Comparison of ENCODE assay signal across 8 mouse cellular contexts in the genomic region with DNA sequence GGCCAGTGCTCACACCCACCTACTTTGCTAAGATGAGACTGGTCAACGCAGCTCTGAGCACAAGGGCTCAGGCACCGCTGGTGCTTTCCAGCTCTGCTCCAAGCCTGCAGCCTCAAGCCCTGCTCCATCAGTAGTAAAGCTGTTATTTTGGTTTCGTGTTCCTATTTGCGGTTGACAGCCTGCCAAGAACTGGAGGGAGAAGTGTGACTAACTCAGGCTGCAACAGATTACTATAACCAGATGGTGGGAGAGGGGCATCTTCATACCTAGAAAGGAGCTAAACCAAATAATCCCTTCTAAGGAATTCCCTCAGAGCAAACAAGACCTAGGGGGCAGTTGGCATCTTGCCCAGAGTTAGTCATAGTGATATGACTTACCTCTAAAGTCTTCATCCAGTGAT.
DNase-seq lines count a peak whose midpoint lies in the region; ATAC-seq and TF ChIP-seq lines count a peak whose summit lies in the region.

No protein-coding gene starts in this region.

- DNase-seq in hindbrain, embryonic 10.5 days (ENCODE audit: low spot score), result no peak
- peak; percentile 66 to 78 for DNase-seq in cerebellum, postnatal 10 days
- peak; percentile 30 to 70 for DNase-seq in gastrocnemius, postnatal 4 days (ENCODE audit: low spot score in 2 of 2)
- DNase-seq in kidney, adult 2 months, result peak; percentile 59
- peak; percentile 86 to 91 for DNase-seq in left cerebral cortex, postnatal 14 days (ENCODE audit: low spot score in 2 of 2)
- DNase-seq in right cerebral cortex, postnatal 10 days (ENCODE audit: low spot score in 2 of 2), result peak; percentile 92 to 95
- DNase-seq in thymus, postnatal 4 days, result no peak

- H3K27me3 ChIP-seq in hindbrain, embryonic 13.5 days, result no peaks in the 10 kb centered on the region
- H3K27me3 ChIP-seq in hindbrain, embryonic 10.5 days (ENCODE audit: insufficient read depth, poor library complexity, severe bottlenecking), result no peaks in the 10 kb centered on the region
- no peaks in the 10 kb centered on the region for H3K27me3 ChIP-seq in kidney, adult 2 months (replicated peaks; ENCODE audit: control insufficient read depth, insufficient read depth, low read length)

- no peaks in the 10 kb centered on the region for H3K36me3 ChIP-seq in hindbrain, embryonic 13.5 days
- no peaks in the 10 kb centered on the region for H3K36me3 ChIP-seq in hindbrain, embryonic 10.5 days
- H3K36me3 ChIP-seq in kidney, adult 2 months (ENCODE audit: control insufficient read depth, insufficient read depth, low read length), result no peaks in the 10 kb centered on the region

- intact Hi-C loops in left cerebral cortex, postnatal 14 days (cut with DNase I), result no loop called here

- no peak overlapping the region for H3K4me3 ChIP-seq in hindbrain, embryonic 13.5 days
- no peak overlapping the region for H3K4me3 ChIP-seq in hindbrain, embryonic 10.5 days
- H3K4me3 ChIP-seq in kidney, adult 2 months (ENCODE audit: insufficient read depth, low read depth, low read length), result no peak overlapping the region

- no peak overlapping the region for H3K9ac ChIP-seq in hindbrain, embryonic 13.5 days

- 71% methylated on average over 4 of the region's 4 CpGs for WGBS in hindbrain, embryonic 13.5 days
- 87% methylated on average over 4 of the region's 4 CpGs for WGBS in hindbrain, embryonic 10.5 days
- 24% methylated on average over 4 of the region's 4 CpGs for WGBS in kidney, adult 2 months

- H3K9me3 ChIP-seq in hindbrain, embryonic 13.5 days, result no peaks in the 10 kb centered on the region
- no peaks in the 10 kb centered on the region for H3K9me3 ChIP-seq in hindbrain, embryonic 10.5 days

- peaks cover 11% of the 10 kb centered on the region for H3K4me1 ChIP-seq in hindbrain, embryonic 13.5 days (replicated peaks)
- no peaks in the 10 kb centered on the region for H3K4me1 ChIP-seq in hindbrain, embryonic 10.5 days (replicated peaks)
- H3K4me1 ChIP-seq in kidney, adult 2 months (ENCODE audit: control insufficient read depth, insufficient read depth, low read length), result no peaks in the 10 kb centered on the region

- H3K4me2 ChIP-seq in hindbrain, embryonic 13.5 days, result no peak overlapping the region

- 0 out of 2 replicates have a peak overlapping the region, but pooled peaks have one; percentile 8 for H3K27ac ChIP-seq in hindbrain, embryonic 13.5 days
- H3K27ac ChIP-seq in hindbrain, embryonic 10.5 days, result no peak overlapping the region
- no peak overlapping the region for H3K27ac ChIP-seq in kidney, adult 2 months (ENCODE audit: insufficient read depth, low read depth, low read length)

- TF ChIP-seq CTCF in kidney, adult 2 months (conservative IDR thresholded peaks at IDR 0.05; ENCODE audit: insufficient read depth, insufficient read length, low read depth, low read length), result no peak

- no peak for TF ChIP-seq POLR2A in kidney, adult 2 months (IDR thresholded peaks at IDR 0.05; ENCODE audit: low read depth, low read length)

- no peak for ATAC-seq in hindbrain, embryonic 13.5 days (ENCODE audit: low FRiP score)

Comparison
In these comparisons a context has a peak if more than half of its experiments do, and no peak if none do; other contexts are left out.
1. DNase-seq: peak in cerebellum, postnatal 10 days (2 of 2), gastrocnemius, postnatal 4 days (2 of 2), kidney, adult 2 months (single experiment), left cerebral cortex, postnatal 14 days (2 of 2) and right cerebral cortex, postnatal 10 days (2 of 2); none in hindbrain, embryonic 10.5 days (single experiment) and thymus, postnatal 4 days (single experiment).